ENCODE assay signal across 26 mouse cellular contexts in genomic region chr19:6338171-6338570, GRCm38 (mm10). TPM values are rescaled to one million over a fixed set of nuclear protein-coding genes. Genes with fewer than 3 reads are reported as not detected.
DNase-seq lines count a peak whose midpoint lies in the region; ATAC-seq and TF ChIP-seq lines count a peak whose summit lies in the region.
"Had no signal": no experiment of that assay in that cellular context is flagged by ENCODE, and none has a peak within 500 bp of the region (broad histone marks: within the 10 kb centered on the region; RNA-seq: fewer than 3 reads in every experiment).

No protein-coding gene starts in this region.

- no peak overlapping the region for H3K9ac ChIP-seq in midbrain, embryonic 13.5 days (replicated peaks)
- peak overlapping the region; percentile 19; the same call in 1 of the 2 replicates for H3K9ac ChIP-seq in limb, embryonic 13.5 days
- H3K9ac ChIP-seq: embryonic facial prominence, embryonic 15.5 days; hindbrain, embryonic 12.5 days; intestine, embryonic 15.5 days had no signal

- ATAC-seq in midbrain, embryonic 13.5 days: no peak
- no peak for ATAC-seq in limb, embryonic 13.5 days (ENCODE audit: low FRiP score, low read depth)
- ATAC-seq: activated CD4-positive, CD25-positive, alpha-beta regulatory T cell, adult 4 months; CD4-positive, CD25-positive, alpha-beta regulatory T cell, adult 4 months; forebrain, embryonic 13.5 days; forebrain, embryonic 16.5 days; hindbrain, embryonic 16.5 days; intestine, embryonic 15.5 days had no signal

- intact Hi-C loops in gastrocnemius, adult 2 months (cut with DNase I): loop anchor here (10.0 kb wide), 1 partner anchor 213 kb away; the partner anchor contains the start of gene Snx15

- no peak overlapping the region for H3K27ac ChIP-seq in gastrocnemius, adult 2 months
- no peak overlapping the region for H3K27ac ChIP-seq in midbrain, embryonic 10.5 days (replicated peaks)
- H3K27ac ChIP-seq in midbrain, embryonic 13.5 days: no peak overlapping the region
- no peak overlapping the region for H3K27ac ChIP-seq in embryonic facial prominence, embryonic 10.5 days (replicated peaks)
- H3K27ac ChIP-seq in limb, embryonic 13.5 days: no peak overlapping the region
- H3K27ac ChIP-seq: embryonic facial prominence, embryonic 15.5 days; forebrain, embryonic 13.5 days; heart, adult 2 months; heart, embryonic 10.5 days; heart, embryonic 13.5 days; hindbrain, embryonic 12.5 days; intestine, embryonic 15.5 days had no signal

- peak; percentile 20 for DNase-seq in gastrocnemius, adult 2 months
- no peak for DNase-seq in gastrocnemius, adult 18-20 months (ENCODE audit: low spot score)
- no peak for DNase-seq in midbrain, embryonic 10.5 days (ENCODE audit: low spot score)
- DNase-seq in embryonic facial prominence, embryonic 10.5 days (ENCODE audit: low spot score): no peak
- DNase-seq in left cerebral cortex, adult 9 months (ENCODE audit: low spot score in 2 of 2): no peak
- DNase-seq: adrenal gland, adult 8-10 months; adrenal gland, postnatal 36 days; cerebellum, adult 2 months; cerebellum, postnatal 10 days; cerebellum, postnatal 36 days; embryo, embryonic 11 days; gastrocnemius, postnatal 25 days; heart, adult 2 months; kidney, adult 11 months had no signal

- no peaks in the 10 kb centered on the region for H3K9me3 ChIP-seq in midbrain, embryonic 10.5 days (replicated peaks)
- no peaks in the 10 kb centered on the region for H3K9me3 ChIP-seq in midbrain, embryonic 13.5 days
- no peaks in the 10 kb centered on the region for H3K9me3 ChIP-seq in embryonic facial prominence, embryonic 10.5 days
- no peaks in the 10 kb centered on the region for H3K9me3 ChIP-seq in limb, embryonic 13.5 days
- H3K9me3 ChIP-seq: embryonic facial prominence, embryonic 15.5 days; forebrain, embryonic 13.5 days; heart, embryonic 10.5 days; heart, embryonic 13.5 days; hindbrain, embryonic 12.5 days; intestine, embryonic 15.5 days had no signal

- H3K4me3 ChIP-seq in gastrocnemius, adult 2 months: no peak overlapping the region
- peak overlapping the region; percentile 18; the same call in 1 of the 2 replicates for H3K4me3 ChIP-seq in midbrain, embryonic 10.5 days
- H3K4me3 ChIP-seq in midbrain, embryonic 13.5 days (replicated peaks): no peak overlapping the region
- 0 out of 2 replicates have a peak overlapping the region, but pooled peaks have one; percentile 6 for H3K4me3 ChIP-seq in embryonic facial prominence, embryonic 10.5 days
- H3K4me3 ChIP-seq in limb, embryonic 13.5 days: no peak overlapping the region
- H3K4me3 ChIP-seq: embryonic facial prominence, embryonic 15.5 days; heart, adult 2 months; heart, embryonic 10.5 days; heart, embryonic 13.5 days; hindbrain, embryonic 12.5 days; intestine, embryonic 15.5 days had no signal

- peaks cover 56% of the 10 kb centered on the region for H3K36me3 ChIP-seq in midbrain, embryonic 10.5 days
- peaks cover 52% of the 10 kb centered on the region for H3K36me3 ChIP-seq in midbrain, embryonic 13.5 days
- H3K36me3 ChIP-seq in embryonic facial prominence, embryonic 10.5 days (replicated peaks): peaks cover 49% of the 10 kb centered on the region
- H3K36me3 ChIP-seq in limb, embryonic 13.5 days: peaks cover 46% of the 10 kb centered on the region

- no peak overlapping the region for H3K4me2 ChIP-seq in midbrain, embryonic 13.5 days (replicated peaks)
- H3K4me2 ChIP-seq in limb, embryonic 13.5 days (replicated peaks): no peak overlapping the region
- H3K4me2 ChIP-seq: embryonic facial prominence, embryonic 15.5 days; heart, embryonic 13.5 days; hindbrain, embryonic 12.5 days; intestine, embryonic 15.5 days had no signal

- peaks cover 10% of the 10 kb centered on the region; the same call in 1 of the 2 replicates for H3K27me3 ChIP-seq in midbrain, embryonic 10.5 days (ENCODE audit: low read depth, poor library complexity, severe bottlenecking)
- H3K27me3 ChIP-seq in midbrain, embryonic 13.5 days: no peaks in the 10 kb centered on the region
- H3K27me3 ChIP-seq in embryonic facial prominence, embryonic 10.5 days (replicated peaks; ENCODE audit: low read depth, poor library complexity, severe bottlenecking): no peaks in the 10 kb centered on the region
- H3K27me3 ChIP-seq in limb, embryonic 13.5 days: no peaks in the 10 kb centered on the region
- H3K27me3 ChIP-seq: embryonic facial prominence, embryonic 15.5 days; forebrain, embryonic 13.5 days; heart, embryonic 13.5 days; hindbrain, embryonic 12.5 days; intestine, embryonic 15.5 days had no signal

- H3K4me1 ChIP-seq in midbrain, embryonic 10.5 days: peaks cover 68% of the 10 kb centered on the region
- peaks cover 48% of the 10 kb centered on the region for H3K4me1 ChIP-seq in midbrain, embryonic 13.5 days (replicated peaks)
- H3K4me1 ChIP-seq in embryonic facial prominence, embryonic 10.5 days: peaks cover 72% of the 10 kb centered on the region
- peaks cover 42% of the 10 kb centered on the region for H3K4me1 ChIP-seq in limb, embryonic 13.5 days

- TF ChIP-seq CTCF in gastrocnemius, adult 2 months (IDR thresholded peaks at IDR 0.05): no peak

- 95% methylated on average over 7 of the region's 7 CpGs for WGBS in midbrain, embryonic 10.5 days
- WGBS in midbrain, embryonic 13.5 days: 95% methylated on average over 7 of the region's 7 CpGs
- 96% methylated on average over 7 of the region's 7 CpGs for WGBS in embryonic facial prominence, embryonic 10.5 days
- WGBS in limb, embryonic 13.5 days: 98% methylated on average over 7 of the region's 7 CpGs

RNA-seq across cellular contexts. Expression of gene Map4k2, which starts 2.8 kb away (rescaled TPM):
- total RNA-seq in gastrocnemius, adult 2 months (2021): 10 to 100 TPM; 13.1 to 14.2 TPM
- 1 to 10 TPM; 7.4 to 8.3 TPM for total RNA-seq in gastrocnemius, adult 18-20 months (2021)
- 11.3 and 13.8 TPM in 2 replicates for polyA plus RNA-seq in midbrain, embryonic 10.5 days (2016; fragmentation: Nextera tagmentation; extraction: Ambion mirVana)
- 13.6 and 17.1 TPM in 2 replicates for polyA plus RNA-seq in midbrain, embryonic 13.5 days (2015; fragmentation: Nextera tagmentation; extraction: Ambion mirVana)
- 11.0 and 14.0 TPM in 2 replicates for polyA plus RNA-seq in embryonic facial prominence, embryonic 10.5 days (2016; fragmentation: Nextera tagmentation; extraction: Ambion mirVana)
- polyA plus RNA-seq in limb, embryonic 13.5 days (2015; fragmentation: Nextera tagmentation; extraction: Ambion mirVana): 11.8 and 15.5 TPM in 2 replicates

RNA-seq across cellular contexts. Expression of gene Men1, which starts 3.4 kb away (rescaled TPM):
- total RNA-seq in gastrocnemius, adult 2 months (2021): 1 to 10 TPM; 7.0 to 7.8 TPM
- 1 to 10 TPM; 6.2 to 6.9 TPM for total RNA-seq in gastrocnemius, adult 18-20 months (2021)
- 124 and 128 TPM in 2 replicates for polyA plus RNA-seq in midbrain, embryonic 10.5 days (2016; fragmentation: Nextera tagmentation; extraction: Ambion mirVana)
- polyA plus RNA-seq in midbrain, embryonic 13.5 days (2015; fragmentation: Nextera tagmentation; extraction: Ambion mirVana): 74.4 and 81.1 TPM in 2 replicates
- polyA plus RNA-seq in embryonic facial prominence, embryonic 10.5 days (2016; fragmentation: Nextera tagmentation; extraction: Ambion mirVana): 122 and 130 TPM in 2 replicates
- polyA plus RNA-seq in limb, embryonic 13.5 days (2015; fragmentation: Nextera tagmentation; extraction: Ambion mirVana): 88.7 and 97.6 TPM in 2 replicates

RNA-seq across cellular contexts. Expression of gene Sf1, which starts 25.3 kb away (rescaled TPM):
- 10 to 100 TPM; 95.2 to 98.6 TPM for total RNA-seq in gastrocnemius, adult 2 months (2021)
- total RNA-seq in gastrocnemius, adult 18-20 months (2021): 10 to 100 TPM; 76.2 to 89.8 TPM
- 189 and 194 TPM in 2 replicates for polyA plus RNA-seq in midbrain, embryonic 10.5 days (2016; fragmentation: Nextera tagmentation; extraction: Ambion mirVana)
- 120 and 128 TPM in 2 replicates for polyA plus RNA-seq in midbrain, embryonic 13.5 days (2015; fragmentation: Nextera tagmentation; extraction: Ambion mirVana)
- 185 and 205 TPM in 2 replicates for polyA plus RNA-seq in embryonic facial prominence, embryonic 10.5 days (2016; fragmentation: Nextera tagmentation; extraction: Ambion mirVana)
- 130 and 148 TPM in 2 replicates for polyA plus RNA-seq in limb, embryonic 13.5 days (2015; fragmentation: Nextera tagmentation; extraction: Ambion mirVana)

RNA-seq across cellular contexts. Expression of gene Cdc42bpg, which starts 31.9 kb away (rescaled TPM):
- total RNA-seq in gastrocnemius, adult 2 months (2021): 1 to 10 TPM; 6.0 to 6.4 TPM
- 1 to 10 TPM; 6.4 to 8.8 TPM for total RNA-seq in gastrocnemius, adult 18-20 months (2021)
- 0.11 and 0.15 TPM in 2 replicates for polyA plus RNA-seq in midbrain, embryonic 10.5 days (2016; fragmentation: Nextera tagmentation; extraction: Ambion mirVana)
- 0.39 and 0.46 TPM in 2 replicates for polyA plus RNA-seq in midbrain, embryonic 13.5 days (2015; fragmentation: Nextera tagmentation; extraction: Ambion mirVana)
- 0.12 and 0.39 TPM in 2 replicates for polyA plus RNA-seq in embryonic facial prominence, embryonic 10.5 days (2016; fragmentation: Nextera tagmentation; extraction: Ambion mirVana)
- polyA plus RNA-seq in limb, embryonic 13.5 days (2015; fragmentation: Nextera tagmentation; extraction: Ambion mirVana): 0.52 and 0.70 TPM in 2 replicates

RNA-seq across cellular contexts. Expression of gene Pygm, which starts 46.0 kb away (rescaled TPM):
- over 10,000 TPM in 1 of 2 experiments, 1,000 to 10,000 TPM in 1; 6,181 to 10,031 TPM for total RNA-seq in gastrocnemius, adult 2 months (2021)
- 1,000 to 10,000 TPM; 7,185 to 8,344 TPM for total RNA-seq in gastrocnemius, adult 18-20 months (2021)
- polyA plus RNA-seq in midbrain, embryonic 10.5 days (2016; fragmentation: Nextera tagmentation; extraction: Ambion mirVana): 2.1 and 2.7 TPM in 2 replicates
- 1.9 and 2.2 TPM in 2 replicates for polyA plus RNA-seq in midbrain, embryonic 13.5 days (2015; fragmentation: Nextera tagmentation; extraction: Ambion mirVana)
- 1.1 and 2.2 TPM in 2 replicates for polyA plus RNA-seq in embryonic facial prominence, embryonic 10.5 days (2016; fragmentation: Nextera tagmentation; extraction: Ambion mirVana)
- polyA plus RNA-seq in limb, embryonic 13.5 days (2015; fragmentation: Nextera tagmentation; extraction: Ambion mirVana): 13.2 and 14.4 TPM in 2 replicates

Comparison
In these comparisons a context has a peak if more than half of its experiments do, and no peak if none do; other contexts are left out.
1. H3K4me3 ChIP-seq: peak in midbrain, embryonic 10.5 days (single experiment) and embryonic facial prominence, embryonic 10.5 days (single experiment); none in gastrocnemius, adult 2 months (single experiment), midbrain, embryonic 13.5 days (single experiment) and limb, embryonic 13.5 days (single experiment).